Mouse (Mus musculus) midbrain, embryonic 11.5 days (tissue): Measurements from ENCODE around the gene Ins2. TPM values are rescaled to one million over a fixed set of nuclear protein-coding genes. Genes with fewer than 3 reads are reported as not detected.

Experiments
- ATAC-seq: fragments of 200-750 bp; cut with Nextera tagmentation; 2 replicates; pipeline ENCODE4 v1.8.0; 2017; ENCODE audit warnings: moderate TSS enrichment, moderate library complexity; ENCODE audit not compliant: low FRiP score
- DNase-seq: peaks from one replicate; pipeline ENCODE4 v3.0.0; 2015; ENCODE audit warnings: low spot score; ENCODE audit errors: missing footprints
- H3K27ac ChIP-seq: fragments of 300-500 bp; sonication (generic); 2 replicates; pipeline ENCODE4 v1.5.1; 2014; ENCODE audit warnings: low read depth, low read length
- H3K27me3 ChIP-seq: fragments of 300-500 bp; sonication (generic); 2 replicates; pipeline ENCODE4 v1.6.1; 2014; ENCODE audit warnings: mild to moderate bottlenecking, low read length, moderate library complexity, mixed read lengths; ENCODE audit not compliant: control insufficient read depth, insufficient read depth
- H3K36me3 ChIP-seq: fragments of 300-500 bp; sonication (generic); 2 replicates; pipeline ENCODE4 v1.6.1; 2014; ENCODE audit warnings: mild to moderate bottlenecking, low read length, moderate library complexity, mixed read lengths; ENCODE audit not compliant: control insufficient read depth, insufficient read depth
- H3K4me1 ChIP-seq: fragments of 300-500 bp; sonication (generic); 2 replicates; pipeline ENCODE4 v1.6.1; 2014; ENCODE audit warnings: low read length; ENCODE audit not compliant: control insufficient read depth, insufficient read depth
- H3K4me2 ChIP-seq: fragments of 300-500 bp; sonication (generic); 2 replicates; pipeline ENCODE4 v1.6.1; 2014; ENCODE audit warnings: mild to moderate bottlenecking, moderate library complexity
- H3K4me3 ChIP-seq: fragments of 300-500 bp; sonication (generic); 2 replicates; pipeline ENCODE4 v1.5.1; 2014; ENCODE audit warnings: low read depth, low read length
- H3K9ac ChIP-seq: fragments of 300-500 bp; sonication (generic); 2 replicates; pipeline ENCODE4 v1.6.1; 2014; ENCODE audit warnings: low read length
- H3K9me3 ChIP-seq: fragments of 300-500 bp; sonication (generic); 2 replicates; pipeline ENCODE4 v1.6.1; 2016; ENCODE audit warnings: low read length; ENCODE audit not compliant: control insufficient read depth
- WGBS: fragments of 180-500 bp; shearing (Covaris S2); extraction: QIAGEN DNeasy Blood & Tissue Kit; methylation state at CpG from one replicate; pipeline ENCODE4 v1.1.7; 2014; 5-methylcytosine and 5-hydroxymethylcytosine counted together
- polyA plus RNA-seq: library from polyadenylated mRNA; unstranded; fragments of >200 nt; fragmentation: Nextera tagmentation; extraction: Ambion mirVana; gene quantifications from 2 replicates; pipeline ENCODE4 v1.2.1, GENCODE M21; 2014

Ins2 gene
- polyA plus RNA-seq, 1 experiment from 2014 or later, result not detected

DNA sequence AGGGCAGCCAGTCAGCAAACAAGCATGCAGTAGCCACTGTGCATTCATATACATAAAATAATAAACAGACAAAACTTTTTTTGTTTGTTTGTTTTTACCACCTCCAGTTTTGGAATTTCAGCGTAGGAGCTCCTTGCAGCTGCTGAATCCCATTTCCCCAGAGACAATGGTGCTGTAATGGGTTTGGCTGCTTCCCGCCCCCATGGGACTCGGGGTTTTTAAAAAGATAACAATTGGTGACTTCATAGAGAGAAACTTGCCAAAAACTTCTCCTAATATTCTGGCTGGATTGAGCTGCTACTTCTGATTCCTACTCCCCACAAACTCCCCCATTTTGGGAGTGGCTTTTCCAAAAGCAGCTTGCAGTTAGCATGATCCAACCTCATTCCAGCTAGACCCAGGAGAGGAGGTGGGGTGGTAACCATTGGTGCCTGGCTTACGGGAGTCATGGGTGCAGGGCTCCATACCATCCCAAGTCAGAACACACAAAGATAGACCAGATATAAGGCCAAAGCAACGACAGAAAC lies 43.8 kb downstream of the Ins2 start:
- WGBS, result 76% methylated on average over 5 of the region's 5 CpGs
- no peak overlapping the region for H3K4me2 ChIP-seq
- H3K27me3 ChIP-seq, result no peaks in the 10 kb centered on the region
- H3K27ac ChIP-seq, result no peak overlapping the region
- no peak overlapping the region for H3K9ac ChIP-seq
- DNase-seq (no peak), ATAC-seq (no peak)
- no peak overlapping the region for H3K4me3 ChIP-seq
- no peaks in the 10 kb centered on the region for H3K4me1 ChIP-seq
- no peaks in the 10 kb centered on the region for H3K36me3 ChIP-seq
- no peaks in the 10 kb centered on the region for H3K9me3 ChIP-seq

DNA sequence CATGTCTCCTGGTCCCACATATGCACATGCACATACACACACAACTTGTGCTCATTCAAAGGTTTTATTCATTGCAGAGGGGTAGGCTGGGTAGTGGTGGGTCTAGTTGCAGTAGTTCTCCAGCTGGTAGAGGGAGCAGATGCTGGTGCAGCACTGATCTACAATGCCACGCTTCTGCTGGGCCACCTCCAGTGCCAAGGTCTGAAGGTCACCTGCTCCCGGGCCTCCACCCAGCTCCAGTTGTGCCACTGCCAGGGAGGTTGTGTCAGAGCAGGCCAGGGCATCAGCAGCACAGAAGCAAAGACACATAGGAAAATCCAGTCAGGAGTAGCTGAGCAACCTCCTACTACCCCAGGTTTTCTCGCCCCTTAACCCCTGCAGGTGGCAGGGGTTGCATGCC lies 64.6 kb downstream of the Ins2 start:
- whole genome bisulfite sequencing, result 92% methylated on average over 3 of the region's 3 CpGs
- ATAC-seq, result no peak
- no peak overlapping the region for H3K27ac ChIP-seq
- H3K4me3 ChIP-seq, result no peak overlapping the region
- H3K27me3 ChIP-seq, result no peaks in the 10 kb centered on the region
- no peaks in the 10 kb centered on the region for H3K4me1 ChIP-seq
- no peak for DNase-seq
- no peaks in the 10 kb centered on the region for H3K36me3 ChIP-seq
- H3K4me2 ChIP-seq, result no peak overlapping the region
- H3K9ac ChIP-seq, result no peak overlapping the region
- no peaks in the 10 kb centered on the region for H3K9me3 ChIP-seq

DNA sequence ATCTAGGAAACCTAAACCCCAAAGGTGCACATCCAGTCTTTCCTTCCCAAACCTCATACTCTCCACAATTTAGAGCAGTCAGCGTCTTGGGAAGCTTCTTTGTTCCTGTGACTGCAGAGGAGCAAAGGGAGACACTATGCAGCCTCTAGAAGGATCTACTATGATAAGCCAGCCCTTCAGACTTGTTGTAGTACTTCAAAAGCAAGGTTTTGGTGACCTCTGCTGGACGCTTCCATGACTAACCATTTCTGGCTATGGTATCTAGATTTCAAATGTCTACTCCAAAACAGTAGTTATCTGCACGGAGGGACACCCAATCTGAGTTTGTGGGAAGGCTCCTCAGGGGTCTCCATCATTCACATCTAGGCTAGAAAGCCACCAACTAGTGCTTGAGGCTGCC lies 67.5 kb downstream of the Ins2 start:
- ATAC-seq (no peak), DNase-seq (peak; percentile 96)
- H3K4me2 ChIP-seq, result no peak overlapping the region
- H3K27me3 ChIP-seq, result no peaks in the 10 kb centered on the region
- 17% methylated on average over 3 of the region's 3 CpGs for whole genome bisulfite sequencing
- no peak overlapping the region for H3K9ac ChIP-seq
- peaks cover 3% of the 10 kb centered on the region; the same call in 1 of the 2 replicates for H3K9me3 ChIP-seq
- H3K36me3 ChIP-seq, result no peaks in the 10 kb centered on the region
- no peak overlapping the region for H3K4me3 ChIP-seq
- H3K4me1 ChIP-seq, result no peaks in the 10 kb centered on the region
- no peak overlapping the region for H3K27ac ChIP-seq

DNA sequence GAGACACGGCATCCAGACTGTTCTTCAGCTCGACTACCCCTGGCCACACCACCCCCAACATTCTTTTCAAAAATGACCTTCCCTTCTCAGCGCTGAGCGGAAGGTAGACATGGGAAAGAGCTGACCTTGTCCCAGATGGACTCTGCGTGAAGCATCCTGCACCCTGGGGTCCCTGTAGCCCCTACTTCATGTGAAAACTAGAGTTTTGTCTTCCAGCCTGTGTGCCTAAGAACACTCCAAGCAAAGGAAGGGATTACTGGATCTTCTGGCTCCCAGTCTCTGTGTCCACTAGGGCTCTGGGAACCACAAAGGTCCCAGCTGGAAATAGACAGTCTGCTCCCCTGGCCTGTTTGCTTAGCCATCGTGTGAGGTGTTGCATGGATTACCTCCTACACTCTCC lies 68.0 kb downstream of the Ins2 start:
- Histone ChIP-seq H3K4me3 (no peak overlapping the region), H3K27ac (no peak overlapping the region), H3K9me3 (peaks cover 6% of the 10 kb centered on the region), H3K9ac (no peak overlapping the region), H3K4me1 (no peaks in the 10 kb centered on the region), H3K4me2 (no peak overlapping the region), H3K27me3 (no peaks in the 10 kb centered on the region), H3K36me3 (no peaks in the 10 kb centered on the region)
- DNase-seq (peak; percentile 80), ATAC-seq (no peak)
- WGBS, result 75% methylated on average over 6 of the region's 6 CpGs

GRCm38 (mm10) chr7:142672120-142672519 lies 71.1 kb downstream of the Ins2 start:
- Histone ChIP-seq H3K4me1 (no peaks in the 10 kb centered on the region), H3K4me2 (no peak overlapping the region), H3K27me3 (no peaks in the 10 kb centered on the region), H3K36me3 (no peaks in the 10 kb centered on the region), H3K9me3 (peaks cover 17% of the 10 kb centered on the region), H3K9ac (no peak overlapping the region), H3K4me3 (no peak overlapping the region), H3K27ac (no peak overlapping the region)
- DNase-seq, result peak; percentile 93
- ATAC-seq, result no peak
- WGBS, result 13% methylated on average over 4 of the region's 4 CpGs

GRCm38 (mm10) chr7:142671067-142671466 lies 72.1 kb downstream of the Ins2 start:
- Histone ChIP-seq H3K27ac (no peak overlapping the region), H3K9ac (no peak overlapping the region), H3K4me1 (no peaks in the 10 kb centered on the region), H3K27me3 (peaks cover 6% of the 10 kb centered on the region; the same call in 1 of the 2 replicates), H3K36me3 (no peaks in the 10 kb centered on the region), H3K4me3 (no peak overlapping the region), H3K9me3 (peaks cover 17% of the 10 kb centered on the region), H3K4me2 (no peak overlapping the region)
- DNase-seq (no peak), ATAC-seq (no peak)
- WGBS, result 93% methylated on average over 1 of the region's 1 CpGs

DNA sequence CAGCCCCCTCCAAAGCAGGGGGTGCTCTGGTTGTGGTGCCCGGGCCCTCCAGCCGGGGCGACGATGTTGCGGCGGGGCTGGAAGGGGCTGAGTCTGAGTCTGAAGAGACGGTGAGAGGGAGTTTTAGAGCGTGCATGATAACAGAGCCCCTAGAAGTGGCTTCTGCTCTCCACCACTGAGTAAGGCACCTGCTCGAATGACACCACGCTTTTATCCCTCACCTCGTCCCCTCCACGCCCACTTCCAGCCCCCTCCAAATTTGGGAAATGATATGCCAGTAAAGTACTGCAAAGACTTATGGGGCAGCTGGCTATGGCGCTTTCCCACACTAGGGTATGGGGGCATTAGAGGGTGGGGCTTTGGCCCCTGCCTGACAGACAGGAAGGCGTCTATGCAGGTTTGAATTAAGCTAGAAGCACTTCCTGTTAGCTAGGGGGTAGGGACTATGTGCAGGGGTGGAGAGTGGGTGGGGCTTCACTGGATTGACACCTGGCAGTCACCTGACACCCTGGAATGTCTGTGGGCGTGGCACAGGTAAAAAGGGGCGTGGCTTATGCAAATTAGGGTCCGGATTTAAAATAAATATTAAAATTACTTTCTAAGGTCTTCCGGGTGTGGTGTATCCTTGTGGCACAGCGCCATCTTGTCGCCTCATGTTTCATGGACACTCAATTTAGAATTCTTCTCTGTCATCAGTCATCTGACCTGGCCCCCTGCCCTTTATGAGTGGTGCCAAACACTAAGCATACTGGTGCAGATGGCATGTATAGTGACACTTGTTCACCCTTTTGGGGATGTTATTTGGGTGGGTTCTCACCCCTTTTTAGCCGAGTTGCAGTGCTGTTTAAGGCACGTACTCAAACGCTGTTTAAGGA lies 73.2 kb downstream of the Ins2 start, which contains the start of gene Gm49394:
Gene Gm49394 (minus strand): TSS at position 192 of the 875 bp plus-strand sequence.
- peaks cover 17% of the 10 kb centered on the region for H3K9me3 ChIP-seq
- DNase-seq, result no peak
- H3K27me3 ChIP-seq, result peaks cover 17% of the 10 kb centered on the region
- no peak within 1 kb of the TSS for H3K27ac ChIP-seq
- WGBS, result 81% methylated on average over 23 of the region's 23 CpGs
- H3K4me3 ChIP-seq, result no peak within 1 kb of the TSS
- H3K4me2 ChIP-seq, result no peak within 1 kb of the TSS
- H3K4me1 ChIP-seq, result no peaks in the 10 kb centered on the region
- no peak within 1 kb of the TSS for H3K9ac ChIP-seq
- no peak for ATAC-seq
- H3K36me3 ChIP-seq, result no peaks in the 10 kb centered on the region

GRCm38 (mm10) chr7:142668328-142668727 lies 74.9 kb downstream of the Ins2 start:
- peaks cover 17% of the 10 kb centered on the region for H3K9me3 ChIP-seq
- H3K4me3 ChIP-seq, result no peak overlapping the region
- H3K27me3 ChIP-seq, result peaks cover 32% of the 10 kb centered on the region
- H3K4me2 ChIP-seq, result no peak overlapping the region
- H3K9ac ChIP-seq, result no peak overlapping the region
- H3K4me1 ChIP-seq, result no peaks in the 10 kb centered on the region
- H3K27ac ChIP-seq, result no peak overlapping the region
- DNase-seq (no peak), ATAC-seq (no peak)
- WGBS, result 95% methylated on average over 1 of the region's 1 CpGs
- H3K36me3 ChIP-seq, result no peaks in the 10 kb centered on the region

- Histone ChIP-seq H3K9ac (no peak overlapping the region), H3K36me3 (no peaks in the 10 kb centered on the region), H3K4me2 (no peak overlapping the region), H3K27ac (no peak overlapping the region), H3K27me3 (peaks cover 40% of the 10 kb centered on the region), H3K4me3 (no peak overlapping the region), H3K9me3 (peaks cover 17% of the 10 kb centered on the region), H3K4me1 (no peaks in the 10 kb centered on the region)
- DNase-seq, result no peak
- WGBS, result 93% methylated on average over 18 of the region's 18 CpGs
- ATAC-seq, result no peak
Observed at GRCm38 (mm10) chr7:142667521-142667920, 75.7 kb downstream of the Ins2 start.
